In genomic region chr5:146607816-146608215, GRCm38 (mm10) we compare ENCODE assay signal across 26 mouse cellular contexts. TPM values are rescaled to one million over a fixed set of nuclear protein-coding genes. Genes with fewer than 3 reads are reported as not detected.
"Had no signal": no experiment of that assay in that cellular context is flagged by ENCODE, and none has a peak within 500 bp of the region (broad histone marks: within the 10 kb centered on the region; RNA-seq: fewer than 3 reads in every experiment).

No protein-coding gene starts in this region.

- H3K36me3 ChIP-seq: neural tube, embryonic 12.5 days; neural tube, embryonic 13.5 days; neural tube, embryonic 15.5 days; stomach, embryonic 15.5 days had no signal

- H3K9ac ChIP-seq: neural tube, embryonic 12.5 days; neural tube, embryonic 13.5 days; neural tube, embryonic 15.5 days; stomach, embryonic 15.5 days had no signal

- H3K4me2 ChIP-seq: neural tube, embryonic 12.5 days; neural tube, embryonic 13.5 days; neural tube, embryonic 15.5 days; stomach, embryonic 15.5 days had no signal

- H3K27me3 ChIP-seq: neural tube, embryonic 12.5 days; neural tube, embryonic 13.5 days; neural tube, embryonic 15.5 days had no signal

- H3K27ac ChIP-seq: neural tube, embryonic 12.5 days; neural tube, embryonic 13.5 days; neural tube, embryonic 15.5 days; stomach, embryonic 15.5 days; stomach, postnatal 0 days had no signal

- H3K4me3 ChIP-seq: neural tube, embryonic 12.5 days; neural tube, embryonic 13.5 days; neural tube, embryonic 15.5 days; stomach, embryonic 15.5 days had no signal

- DNase-seq: retina, postnatal 1 day; right cerebral cortex, adult 18-20 months; right cerebral cortex, postnatal 14 days; right cerebral cortex, postnatal 25 days; right cerebral cortex, postnatal 4 days; spleen, adult 18-20 months; thymus, adult 18-20 months; thymus, adult 2 months; thymus, postnatal 14 days; thymus, postnatal 25 days; thymus, postnatal 36 days; thymus, postnatal 4 days had no signal

- H3K9me3 ChIP-seq: neural tube, embryonic 12.5 days; neural tube, embryonic 13.5 days; neural tube, embryonic 15.5 days; stomach, embryonic 15.5 days had no signal

- H3K4me1 ChIP-seq: neural tube, embryonic 15.5 days; stomach, embryonic 15.5 days had no signal

RNA-seq across cellular contexts. Expression of gene Gpr12, which starts 22.8 kb away (rescaled TPM):
- total RNA-seq: neutrophil, adult 5-6 weeks had no signal
- polyA plus RNA-seq: small intestine, adult 2 months; stomach, embryonic 14.5 days; testis, adult 2 months; urinary bladder, adult 2 months had no signal

RNA-seq across cellular contexts. Expression of gene Gm3415, which starts 51.9 kb away (rescaled TPM):
- total RNA-seq: neutrophil, adult 5-6 weeks had no signal
- polyA plus RNA-seq: neural tube, embryonic 12.5 days; neural tube, embryonic 13.5 days; neural tube, embryonic 14.5 days; neural tube, embryonic 15.5 days; small intestine, adult 2 months; spleen, adult 2 months; stomach, embryonic 14.5 days; stomach, embryonic 15.5 days; stomach, embryonic 16.5 days; stomach, postnatal 0 days; thymus, adult 2 months; thymus, postnatal 0 days; urinary bladder, adult 2 months had no signal
